Mouse (Mus musculus) spleen, postnatal 4 days (tissue): ENCODE measurements around the gene Csmd2.
"Not testable (repeated sequence)": the region's sequence is repeated elsewhere in the genome, so short reads cannot be mapped to it uniquely, and the experiment has no call there.

Experiments used
- DNase-seq, 2 experiments: peaks; one replicate each; pipeline ENCODE4 v3.0.0; 2022; ENCODE audit warnings: low spot score in 2 of 2

The Csmd2 gene

GRCm38 (mm10) chr4:128483891-128484290, 496.2 kb downstream of the Csmd2 start:
- DNase-seq = no peak

- DNase-seq = no peak
Observed at GRCm38 (mm10) chr4:128484679-128485078, 497.0 kb downstream of the Csmd2 start.

- DNase-seq = no peak
Observed at GRCm38 (mm10) chr4:128489521-128490100, 502.0 kb downstream of the Csmd2 start.

- DNase-seq = no peak
Observed at GRCm38 (mm10) chr4:128492055-128492454, 504.4 kb downstream of the Csmd2 start.

- no peak for DNase-seq
Observed at GRCm38 (mm10) chr4:128499980-128500379, 512.3 kb downstream of the Csmd2 start.

- DNase-seq = no peak
Observed at GRCm38 (mm10) chr4:128506878-128507277, 519.2 kb downstream of the Csmd2 start.

GRCm38 (mm10) chr4:128509885-128510284, 522.2 kb downstream of the Csmd2 start:
- DNase-seq = no peak

- no peak for DNase-seq
Observed at GRCm38 (mm10) chr4:128514496-128514895, 526.8 kb downstream of the Csmd2 start.

- no peak for DNase-seq
Observed at GRCm38 (mm10) chr4:128521276-128521675, 533.6 kb downstream of the Csmd2 start.

- DNase-seq = no peak
Observed at GRCm38 (mm10) chr4:128543378-128543777, 555.7 kb downstream of the Csmd2 start.

- DNase-seq = not testable (repeated sequence)
Observed at GRCm38 (mm10) chr4:128543956-128544486, 556.4 kb downstream of the Csmd2 start.

- no peak for DNase-seq
Observed at GRCm38 (mm10) chr4:128550756-128551155, 563.1 kb downstream of the Csmd2 start.

GRCm38 (mm10) chr4:128554198-128554597, 566.5 kb downstream of the Csmd2 start:
- no peak for DNase-seq

- DNase-seq = no peak
Observed at GRCm38 (mm10) chr4:128560327-128560726, 572.7 kb downstream of the Csmd2 start.

- DNase-seq = no peak
Observed at GRCm38 (mm10) chr4:128575811-128576210, 588.2 kb downstream of the Csmd2 start.

- DNase-seq = peak; percentile 45 to 85
Observed at GRCm38 (mm10) chr4:128579182-128579581, 591.5 kb downstream of the Csmd2 start.

GRCm38 (mm10) chr4:128593286-128593685, 605.6 kb downstream of the Csmd2 start:
- DNase-seq = no peak

GRCm38 (mm10) chr4:128594062-128594461, 606.4 kb downstream of the Csmd2 start:
- DNase-seq = no peak

- DNase-seq = no peak
Observed at GRCm38 (mm10) chr4:128597801-128598560, 610.3 kb downstream of the Csmd2 start.

- DNase-seq = no peak
Observed at GRCm38 (mm10) chr4:128606586-128606985, 618.9 kb downstream of the Csmd2 start.

GRCm38 (mm10) chr4:128607661-128608060, 620.0 kb downstream of the Csmd2 start:
- DNase-seq = no peak

- no peak for DNase-seq
Observed at GRCm38 (mm10) chr4:128609276-128609924, 621.7 kb downstream of the Csmd2 start.
